Mouse (Mus musculus) midbrain, embryonic 13.5 days (tissue): ENCODE measurements around the gene Atxn2l. TPM values are rescaled to one million over a fixed set of nuclear protein-coding genes. Genes with fewer than 3 reads are reported as not detected.

Source experiments
- ATAC-seq: fragments of 200-750 bp; cut with Nextera tagmentation; 2 replicates; pipeline ENCODE4 v1.8.0; 2017; ENCODE audit warnings: mild to moderate bottlenecking, moderate TSS enrichment, moderate library complexity
- H3K27ac ChIP-seq: fragments of 300-500 bp; sonication (generic); 2 replicates; pipeline ENCODE4 v1.5.1; 2015; ENCODE audit warnings: inconsistent platforms, mild to moderate bottlenecking, moderate library complexity
- H3K27me3 ChIP-seq: fragments of 300-500 bp; sonication (generic); 2 replicates; pipeline ENCODE4 v1.6.1; 2015; ENCODE audit warnings: mild to moderate bottlenecking, inconsistent platforms
- H3K36me3 ChIP-seq: fragments of 300-500 bp; sonication (generic); 2 replicates; pipeline ENCODE4 v1.6.1; 2015; ENCODE audit warnings: mild to moderate bottlenecking, inconsistent platforms
- H3K4me1 ChIP-seq: fragments of 300-500 bp; sonication (generic); replicated peaks from 2 replicates; pipeline ENCODE4 v1.6.1; 2015; ENCODE audit warnings: inconsistent platforms
- H3K4me2 ChIP-seq: fragments of 300-500 bp; sonication (generic); replicated peaks from 2 replicates; pipeline ENCODE4 v1.6.1; 2015; ENCODE audit warnings: moderate library complexity, mild to moderate bottlenecking, inconsistent platforms
- H3K4me3 ChIP-seq: fragments of 300-500 bp; sonication (generic); replicated peaks from 2 replicates; pipeline ENCODE4 v1.5.1; 2015; ENCODE audit warnings: mild to moderate bottlenecking, inconsistent platforms
- H3K9ac ChIP-seq: fragments of 300-500 bp; sonication (generic); replicated peaks from 2 replicates; pipeline ENCODE4 v1.6.1; 2015; ENCODE audit warnings: mild to moderate bottlenecking, inconsistent platforms
- H3K9me3 ChIP-seq: fragments of 300-500 bp; sonication (generic); 2 replicates; pipeline ENCODE4 v1.6.1; 2016; ENCODE audit warnings: mild to moderate bottlenecking, inconsistent platforms
- WGBS: fragments of 180-500 bp; shearing (Covaris S2); methylation state at CpG from one replicate; pipeline ENCODE4 v1.1.7; 2015; 5-methylcytosine and 5-hydroxymethylcytosine counted together
- polyA plus RNA-seq: library from polyadenylated mRNA; unstranded; fragments of >200 nt; fragmentation: Nextera tagmentation; extraction: Ambion mirVana; gene quantifications from 2 replicates; pipeline ENCODE4 v1.2.1, GENCODE M21; 2015

The Atxn2l gene
- polyA plus RNA-seq, 1 experiment from 2014 or later: 76.5 TPM

DNA sequence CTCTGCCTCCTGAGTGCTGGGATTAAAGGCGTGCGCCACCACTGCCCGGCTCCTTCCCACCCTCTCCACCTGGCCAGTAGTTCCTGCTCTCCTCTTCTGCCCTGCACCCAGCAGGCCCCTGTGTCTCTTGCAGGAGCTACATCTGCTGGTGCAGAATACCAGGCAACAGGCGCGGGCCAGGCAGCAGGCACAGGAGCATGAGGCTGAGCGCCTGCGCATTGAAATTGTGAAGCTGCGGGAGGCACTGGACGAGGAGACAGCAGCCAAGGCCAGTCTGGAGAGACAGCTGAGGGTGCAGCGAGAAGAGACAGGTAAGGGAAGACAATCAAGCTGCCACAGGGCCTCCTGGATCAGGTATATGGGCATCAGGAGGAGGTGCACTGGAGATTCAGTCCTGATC is 59.2 kb downstream of the Atxn2l start:
- H3K9me3 ChIP-seq: no peaks in the 10 kb centered on the region
- no peaks in the 10 kb centered on the region for H3K4me1 ChIP-seq
- H3K4me2 ChIP-seq: no peak overlapping the region
- H3K27ac ChIP-seq: no peak overlapping the region
- H3K9ac ChIP-seq: no peak overlapping the region
- H3K27me3 ChIP-seq: no peaks in the 10 kb centered on the region
- no peak for ATAC-seq
- 92% methylated on average over 10 of the region's 10 CpGs for WGBS
- H3K4me3 ChIP-seq: no peak overlapping the region
- H3K36me3 ChIP-seq: peaks cover 65% of the 10 kb centered on the region

Other genes with a start within 250 kb of the Atxn2l start
- 238 and 300 TPM in 2 replicates for gene Sbk1, start 230.8 kb downstream of the Atxn2l start, polyA plus RNA-seq
- 1.0 and 1.7 TPM in 2 replicates for gene Lat, start 133.9 kb downstream of the Atxn2l start, polyA plus RNA-seq
- gene Spns1, start 126.0 kb downstream of the Atxn2l start, polyA plus RNA-seq: 77.9 and 78.6 TPM in 2 replicates
- 2.9 and 3.8 TPM in 2 replicates for gene Nfatc2ip, start 106.7 kb downstream of the Atxn2l start, polyA plus RNA-seq
- not detected in 2 replicates for gene Cd19, start 88.5 kb downstream of the Atxn2l start, polyA plus RNA-seq
- 23.7 and 25.9 TPM in 2 replicates for gene Rabep2, start 74.7 kb downstream of the Atxn2l start, polyA plus RNA-seq
- 0.32 and 0.49 TPM in 2 replicates for gene Atp2a1, start 40.3 kb downstream of the Atxn2l start, polyA plus RNA-seq
- gene Sh2b1, start 28.0 kb downstream of the Atxn2l start, polyA plus RNA-seq: 63.7 and 69.5 TPM in 2 replicates
- gene Tufm, start 16.1 kb downstream of the Atxn2l start, polyA plus RNA-seq: 117 and 124 TPM in 2 replicates
- gene Eif3c, start 63.0 kb upstream of the Atxn2l start, polyA plus RNA-seq: 207 and 213 TPM in 2 replicates
- gene Apobr, start 81.5 kb upstream of the Atxn2l start, polyA plus RNA-seq: 0.21 and 0.69 TPM in 2 replicates
- gene Cln3, start 82.4 kb upstream of the Atxn2l start, polyA plus RNA-seq: 27.7 and 28.8 TPM in 2 replicates
- gene Il27, start 91.5 kb upstream of the Atxn2l start, polyA plus RNA-seq: not detected in 2 replicates
- 4.8 and 7.6 TPM in 2 replicates for gene Nupr1, start 127.4 kb upstream of the Atxn2l start, polyA plus RNA-seq
- 54.5 and 57.0 TPM in 2 replicates for gene Sgf29, start 145.9 kb upstream of the Atxn2l start, polyA plus RNA-seq
- gene Sult1a1, start 173.0 kb upstream of the Atxn2l start, polyA plus RNA-seq: 0.93 and 1.9 TPM in 2 replicates
- gene Bola2, start 192.0 kb upstream of the Atxn2l start, polyA plus RNA-seq: 141 and 158 TPM in 2 replicates
- 21.0 and 21.1 TPM in 2 replicates for gene Slx1b, start 192.3 kb upstream of the Atxn2l start, polyA plus RNA-seq
- 96.3 and 101 TPM in 2 replicates for gene Coro1a, start 204.3 kb upstream of the Atxn2l start, polyA plus RNA-seq